Mouse (Mus musculus): ENCODE measurements around the gene Hs2st1.

Gene Hs2st1

DNA sequence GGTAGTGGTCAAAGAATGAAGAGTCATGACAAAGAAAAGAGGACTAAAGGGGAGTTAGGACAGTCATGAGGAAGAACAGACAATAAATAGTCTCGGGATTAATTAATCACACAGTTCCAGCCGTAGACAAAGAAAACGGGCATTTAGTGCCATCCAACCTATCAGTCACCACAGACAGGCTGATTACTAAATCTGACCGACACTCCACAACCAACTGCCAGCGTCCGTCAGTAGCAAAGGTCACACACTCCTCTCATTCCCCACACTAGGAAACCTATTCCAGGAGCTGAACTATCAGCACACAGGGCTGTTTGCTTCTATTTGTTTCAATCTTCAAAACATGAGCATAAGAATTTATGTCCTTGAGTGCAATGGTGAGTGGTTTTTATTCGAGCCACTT, 16.0 kb downstream of the Hs2st1 start:
- DNase-seq (ENCODE audit: low read depth, low spot score) = no peak

GRCm38 (mm10) chr3:144551416-144551815, 18.6 kb downstream of the Hs2st1 start:
- peak; percentile 25 for DNase-seq (ENCODE audit: low read depth, low spot score)

GRCm38 (mm10) chr3:144550659-144551058, 19.3 kb downstream of the Hs2st1 start:
- no peak for DNase-seq (ENCODE audit: low read depth, low spot score)

GRCm38 (mm10) chr3:144550036-144550435, 19.9 kb downstream of the Hs2st1 start:
- no peak for DNase-seq (ENCODE audit: low read depth, low spot score)

- no peak for DNase-seq (ENCODE audit: low read depth, low spot score)
These were observed 21.7 kb downstream of the Hs2st1 start for GRCm38 (mm10) chr3:144548186-144548845.

DNA sequence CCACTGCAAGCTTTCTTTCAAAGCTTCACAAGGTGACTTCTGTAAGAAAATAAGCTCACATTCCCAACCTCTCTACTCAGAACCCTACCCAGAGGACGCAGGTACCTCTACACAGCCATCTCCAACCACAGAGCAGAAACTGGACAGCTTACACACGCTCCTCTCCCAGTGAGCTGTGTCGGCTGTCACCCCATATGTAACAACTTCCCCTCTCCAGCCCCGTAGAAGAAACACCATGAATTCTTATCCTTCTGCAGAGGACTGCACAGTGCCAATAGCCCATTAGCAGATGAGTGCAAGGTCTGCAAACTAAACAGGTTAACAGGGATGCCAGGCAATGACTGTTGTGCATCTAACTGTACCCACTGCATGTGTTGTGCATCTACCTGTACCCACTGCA, 23.5 kb downstream of the Hs2st1 start:
- DNase-seq (ENCODE audit: low read depth, low spot score) = no peak

GRCm38 (mm10) chr3:144545832-144546231, 24.1 kb downstream of the Hs2st1 start:
- DNase-seq (ENCODE audit: low read depth, low spot score) = no peak

- DNase-seq (ENCODE audit: low read depth, low spot score) = no peak
These were observed 24.8 kb downstream of the Hs2st1 start for GRCm38 (mm10) chr3:144545152-144545551.

- DNase-seq (ENCODE audit: low read depth, low spot score) = no peak
These were observed 28.0 kb downstream of the Hs2st1 start for GRCm38 (mm10) chr3:144541906-144542438.

- no peak for DNase-seq (ENCODE audit: low read depth, low spot score)
These were observed 29.2 kb downstream of the Hs2st1 start for GRCm38 (mm10) chr3:144540805-144541204.

DNA sequence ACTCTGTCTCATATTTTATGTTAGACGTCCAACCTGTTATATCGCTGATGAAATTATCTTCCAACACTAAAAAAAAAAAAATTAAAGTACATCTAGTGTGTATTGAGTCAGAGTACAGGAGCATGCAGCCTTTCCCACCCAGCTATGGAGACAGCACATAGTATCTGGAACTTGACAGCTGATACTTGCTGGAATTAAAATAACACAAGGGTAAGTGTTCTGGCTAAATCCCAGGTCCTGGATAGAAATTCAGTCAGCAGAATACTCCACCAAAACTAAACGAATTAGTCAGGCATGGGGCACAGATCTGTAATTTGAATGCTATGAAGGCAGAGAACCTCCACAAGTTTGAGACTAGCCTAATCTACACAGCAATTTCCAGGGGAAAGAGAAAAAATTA, 30.9 kb downstream of the Hs2st1 start:
- no peak for DNase-seq (ENCODE audit: low read depth, low spot score)

DNA sequence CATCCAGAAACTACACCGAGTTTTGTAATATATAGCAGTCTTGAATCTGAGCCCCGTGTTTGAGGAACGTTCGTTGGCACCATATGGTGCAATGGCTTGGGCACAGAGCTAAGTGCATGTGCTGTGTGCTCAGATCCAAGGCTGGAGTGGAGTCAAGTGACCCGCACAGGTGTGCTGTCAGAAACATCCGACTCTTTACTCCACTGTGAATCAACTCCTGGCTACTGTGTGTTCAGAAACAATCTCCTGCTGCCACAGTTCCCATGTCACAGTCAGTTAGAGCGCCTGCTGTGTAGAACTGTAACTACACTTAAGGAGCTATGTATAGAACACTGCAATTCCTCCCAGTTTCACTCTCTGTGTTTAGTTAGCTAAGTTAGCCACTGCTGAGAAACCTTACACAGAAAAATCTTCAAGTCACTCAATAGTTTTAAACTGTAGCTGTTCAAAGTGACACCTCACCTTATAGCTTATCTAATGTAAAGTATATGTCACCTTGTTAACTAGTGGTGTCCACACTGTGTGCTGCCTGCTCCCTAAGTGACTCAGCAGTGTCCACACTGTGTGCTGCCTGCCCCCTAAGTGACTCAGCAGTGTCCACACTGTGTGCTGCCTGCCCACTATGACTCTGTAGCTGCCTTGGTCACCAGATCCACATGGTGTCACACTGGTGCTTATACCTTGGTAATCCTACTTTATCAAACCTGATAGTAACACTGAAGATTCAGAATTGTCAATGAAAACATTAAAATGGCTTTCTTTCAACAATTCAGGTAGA, 32.7 kb downstream of the Hs2st1 start:
- no peak for DNase-seq (ENCODE audit: low read depth, low spot score)

GRCm38 (mm10) chr3:144535056-144535455, 34.9 kb downstream of the Hs2st1 start:
- no peak for DNase-seq (ENCODE audit: low read depth, low spot score)

- peak; percentile 53 for DNase-seq (ENCODE audit: low read depth, low spot score)
These were observed 39.0 kb downstream of the Hs2st1 start for GRCm38 (mm10) chr3:144531023-144531422.

GRCm38 (mm10) chr3:144527918-144528317, 42.1 kb downstream of the Hs2st1 start:
- DNase-seq (ENCODE audit: low read depth, low spot score) = no peak

DNA sequence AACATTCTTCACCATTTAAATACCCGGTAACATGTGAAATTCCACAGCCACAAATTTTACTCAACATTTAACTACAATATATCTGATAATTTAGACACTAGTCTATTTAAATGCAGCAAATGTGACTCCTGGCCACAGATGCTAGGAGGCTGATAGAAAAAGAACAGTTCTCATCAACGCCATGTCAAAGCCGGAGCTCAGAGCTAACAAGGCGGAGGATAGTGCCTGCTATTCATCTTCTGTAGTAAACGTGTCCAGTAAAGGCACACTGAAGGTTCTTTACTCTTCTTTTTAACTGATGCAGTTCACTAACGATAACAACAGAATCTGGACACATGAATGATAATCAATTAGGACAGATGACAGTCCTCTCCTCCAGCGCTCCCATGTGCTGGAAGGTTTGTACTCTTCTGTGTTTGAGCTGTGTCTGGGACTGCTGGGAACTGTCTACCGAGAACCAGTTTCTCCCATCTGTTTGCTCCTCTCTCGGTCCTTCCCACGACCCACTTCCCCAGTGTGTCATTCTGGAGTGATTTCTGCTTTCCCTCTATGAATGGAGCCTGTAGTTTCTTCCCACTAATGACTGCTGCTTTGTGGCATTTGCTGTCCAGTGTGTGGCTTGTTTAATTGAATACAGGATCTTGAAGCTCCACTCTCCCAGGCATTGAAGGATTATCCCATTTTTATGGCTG, 50.3 kb downstream of the Hs2st1 start:
- DNase-seq (ENCODE audit: low read depth, low spot score) = no peak

DNA sequence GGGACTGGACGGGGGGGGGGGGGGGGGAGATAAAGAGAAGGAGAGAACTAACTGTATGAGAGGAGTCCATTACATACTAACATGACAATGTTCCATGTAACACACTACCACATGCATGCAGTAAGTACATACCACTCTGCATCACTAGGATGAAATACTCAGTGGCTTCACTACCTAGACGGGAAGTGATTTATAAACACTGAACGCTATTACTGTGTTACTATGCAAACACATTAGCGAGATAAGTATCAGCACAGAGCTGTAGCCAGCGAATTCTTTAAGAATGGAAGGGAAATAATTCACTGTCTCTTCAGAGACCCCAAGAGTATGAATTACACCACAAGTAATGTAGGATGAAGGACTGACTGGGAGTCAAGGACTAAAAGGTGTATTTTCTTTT, 51.1 kb downstream of the Hs2st1 start:
- no peak for DNase-seq (ENCODE audit: low read depth, low spot score)

- DNase-seq (ENCODE audit: low read depth, low spot score) = no peak
These were observed 54.7 kb downstream of the Hs2st1 start for GRCm38 (mm10) chr3:144515286-144515685.

GRCm38 (mm10) chr3:144514122-144514505, 55.9 kb downstream of the Hs2st1 start:
- no peak for DNase-seq (ENCODE audit: low read depth, low spot score)

- DNase-seq (ENCODE audit: low read depth, low spot score) = no peak
These were observed 56.5 kb downstream of the Hs2st1 start for GRCm38 (mm10) chr3:144513169-144514121.

GRCm38 (mm10) chr3:144510724-144511123, 59.3 kb downstream of the Hs2st1 start:
- no peak for DNase-seq (ENCODE audit: low read depth, low spot score)

All from CD4-positive, CD25-positive, alpha-beta regulatory T cell, adult 2 months (primary cell).